Mouse (Mus musculus) midbrain, embryonic 14.5 days (tissue): ENCODE results near the gene Fam169b. TPM values are rescaled to one million over a fixed set of nuclear protein-coding genes. Genes with fewer than 3 reads are reported as not detected.
"Not testable (repeated sequence)": the region's sequence is repeated elsewhere in the genome, so short reads cannot be mapped to it uniquely, and the experiment has no call there.

Experiments
- ATAC-seq: fragments of 200-750 bp; cut with Nextera tagmentation; 2 replicates; pipeline ENCODE4 v1.8.0; 2017; ENCODE audit warnings: moderate number of reproducible peaks, moderate library complexity; ENCODE audit not compliant: low FRiP score, low TSS enrichment
- DNase-seq: peaks from one replicate; pipeline ENCODE4 v3.0.0-alpha.2; 2015
- H3K27ac ChIP-seq: fragments of 300-500 bp; sonication (generic); replicated peaks from 2 replicates; pipeline ENCODE4 v1.5.1; 2014; ENCODE audit warnings: mild to moderate bottlenecking, low read depth, low read length, moderate library complexity
- H3K27me3 ChIP-seq: fragments of 300-500 bp; sonication (generic); 2 replicates; pipeline ENCODE4 v1.6.1; 2014; ENCODE audit warnings: low read length, control low read depth, mixed read lengths; ENCODE audit not compliant: control insufficient read depth, insufficient read depth
- H3K36me3 ChIP-seq: fragments of 300-500 bp; sonication (generic); 2 replicates; pipeline ENCODE4 v1.6.1; 2014; ENCODE audit warnings: low read length, control low read depth; ENCODE audit not compliant: control insufficient read depth, insufficient read depth
- H3K4me1 ChIP-seq: fragments of 300-500 bp; sonication (generic); 2 replicates; pipeline ENCODE4 v1.6.1; 2014; ENCODE audit warnings: mild to moderate bottlenecking, antibody characterized with exemption, low read length, control low read depth; ENCODE audit not compliant: control insufficient read depth, insufficient read depth
- H3K4me2 ChIP-seq: fragments of 300-500 bp; sonication (generic); 2 replicates; pipeline ENCODE4 v1.6.1; 2014; ENCODE audit warnings: mild to moderate bottlenecking, low read length, moderate library complexity
- H3K4me3 ChIP-seq: fragments of 300-500 bp; sonication (generic); replicated peaks from 2 replicates; pipeline ENCODE4 v1.5.1; 2014; ENCODE audit warnings: low read depth, low read length
- H3K9ac ChIP-seq: fragments of 300-500 bp; sonication (generic); replicated peaks from 2 replicates; pipeline ENCODE4 v1.6.1; 2014; ENCODE audit warnings: mild to moderate bottlenecking, low read length, moderate library complexity
- H3K9me3 ChIP-seq: fragments of 300-500 bp; sonication (generic); 2 replicates; pipeline ENCODE4 v1.6.1; 2016; ENCODE audit warnings: low read length, control low read depth, mixed read lengths; ENCODE audit not compliant: control insufficient read depth
- WGBS: fragments of 180-500 bp; shearing (Covaris S2); extraction: QIAGEN DNeasy Blood & Tissue Kit; methylation state at CpG from one replicate; pipeline ENCODE4 v1.1.7; 2014; 5-methylcytosine and 5-hydroxymethylcytosine counted together
- polyA plus RNA-seq: library from polyadenylated mRNA; unstranded; fragments of >200 nt; fragmentation: Nextera tagmentation; extraction: Ambion mirVana; gene quantifications from 2 replicates; pipeline ENCODE4 v1.2.1, GENCODE M21; 2014

Fam169b gene
- polyA plus RNA-seq, 1 experiment from 2014 or later: 0.08 TPM

- ATAC-seq: no peak
- Histone ChIP-seq H3K4me3 (no peak overlapping the region), H3K27ac (no peak overlapping the region), H3K9me3 (no peaks in the 10 kb centered on the region), H3K9ac (no peak overlapping the region), H3K27me3 (0 out of 2 replicates have a peak, but pooled peaks cover 2% of the 10 kb centered on the region), H3K36me3 (no peaks in the 10 kb centered on the region), H3K4me2 (no peak overlapping the region), H3K4me1 (0 out of 2 replicates have a peak, but pooled peaks cover 4% of the 10 kb centered on the region)
- DNase-seq: no peak
- 78% methylated on average over 4 of the region's 4 CpGs for WGBS
Measured at GRCm38 (mm10) chr7:68270551-68270950, 3.1 kb upstream of the Fam169b start.

DNA sequence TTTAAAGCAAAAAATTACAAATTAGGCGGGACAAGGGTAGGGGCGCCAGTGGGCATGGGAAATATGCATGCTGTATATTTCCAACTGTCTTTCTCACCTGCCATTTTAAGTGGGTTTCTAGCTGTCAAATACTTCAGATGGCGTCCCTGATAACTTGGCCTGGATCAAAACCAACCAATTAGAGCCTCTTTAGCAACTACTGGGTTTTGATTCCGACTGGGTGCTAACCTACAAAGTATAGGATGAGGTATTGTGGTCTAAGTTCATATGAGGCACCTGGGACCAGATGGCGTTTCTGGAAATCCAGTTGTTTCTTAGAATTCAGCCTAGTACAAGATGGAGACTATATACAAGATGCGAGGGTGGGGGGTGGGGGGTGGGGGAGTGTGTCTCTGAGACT is 1.8 kb upstream of the Fam169b start:
- Histone ChIP-seq H3K9ac (no peak overlapping the region), H3K9me3 (no peaks in the 10 kb centered on the region), H3K36me3 (no peaks in the 10 kb centered on the region), H3K4me3 (no peak overlapping the region), H3K4me1 (0 out of 2 replicates have a peak, but pooled peaks cover 12% of the 10 kb centered on the region), H3K27me3 (peaks cover 5% of the 10 kb centered on the region), H3K4me2 (no peak overlapping the region), H3K27ac (no peak overlapping the region)
- ATAC-seq (no peak), DNase-seq (no peak)
- WGBS: 90% methylated on average over 6 of the region's 6 CpGs

DNA sequence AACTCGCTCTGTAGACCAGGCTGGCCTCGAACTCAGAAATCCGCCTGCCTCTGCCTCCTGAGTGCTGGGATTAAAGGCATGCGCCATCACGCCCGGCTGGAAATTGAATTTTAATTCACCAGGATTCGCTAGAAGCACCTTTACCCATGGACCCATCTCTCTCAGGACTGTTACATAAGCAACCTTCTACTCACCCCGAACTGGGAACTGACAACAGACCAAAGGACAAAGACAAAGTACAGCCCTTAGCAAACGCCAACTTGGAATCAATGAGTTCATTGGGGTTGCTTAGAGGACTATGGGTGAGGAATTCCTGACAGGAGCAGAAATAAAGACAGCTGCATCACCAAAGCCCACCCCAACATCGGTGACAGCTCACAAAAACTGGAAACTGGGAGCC is 1.0 kb upstream of the Fam169b start:
- H3K27ac ChIP-seq: no peak overlapping the region
- H3K4me1 ChIP-seq: 0 out of 2 replicates have a peak, but pooled peaks cover 8% of the 10 kb centered on the region
- H3K9me3 ChIP-seq: no peaks in the 10 kb centered on the region
- no peak overlapping the region for H3K4me2 ChIP-seq
- 86% methylated on average over 10 of the region's 10 CpGs for WGBS
- H3K36me3 ChIP-seq: no peaks in the 10 kb centered on the region
- H3K27me3 ChIP-seq: peaks cover 5% of the 10 kb centered on the region
- DNase-seq (no peak), ATAC-seq (no peak)
- no peak overlapping the region for H3K4me3 ChIP-seq
- no peak overlapping the region for H3K9ac ChIP-seq

DNA sequence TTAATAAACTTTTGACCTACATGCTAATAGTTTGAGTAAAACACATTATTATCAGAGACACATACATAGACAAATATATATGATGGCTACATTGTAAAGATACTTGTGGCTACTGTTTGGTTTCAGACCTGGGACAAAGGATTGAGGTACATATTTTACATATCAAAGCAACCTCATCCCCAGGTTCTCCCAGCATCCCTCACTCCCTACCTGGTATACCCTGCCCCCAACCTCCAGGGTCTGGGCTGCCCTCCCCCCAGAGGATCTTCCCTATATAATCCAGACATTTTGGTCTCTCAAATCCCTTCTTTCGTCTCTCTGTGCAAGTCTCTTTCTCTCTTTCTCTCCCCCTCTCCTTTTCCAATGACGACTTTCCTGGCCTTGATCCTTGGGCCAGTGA is 579 bp downstream of the Fam169b start:
- no peak for ATAC-seq
- Histone ChIP-seq H3K9me3 (no peaks in the 10 kb centered on the region), H3K4me3 (no peak overlapping the region), H3K4me2 (no peak overlapping the region), H3K9ac (no peak overlapping the region), H3K4me1 (0 out of 2 replicates have a peak, but pooled peaks cover 8% of the 10 kb centered on the region), H3K36me3 (no peaks in the 10 kb centered on the region), H3K27ac (no peak overlapping the region), H3K27me3 (peaks cover 5% of the 10 kb centered on the region)
- no peak for DNase-seq
- 55% methylated on average over 2 of the region's 2 CpGs for WGBS

GRCm38 (mm10) chr7:68274951-68275350 is 1.3 kb downstream of the Fam169b start:
- no peak for DNase-seq
- ATAC-seq: no peak
- Histone ChIP-seq H3K27me3 (peaks cover 5% of the 10 kb centered on the region), H3K4me3 (no peak overlapping the region), H3K36me3 (no peaks in the 10 kb centered on the region), H3K9ac (no peak overlapping the region), H3K9me3 (no peaks in the 10 kb centered on the region), H3K4me2 (no peak overlapping the region), H3K27ac (no peak overlapping the region), H3K4me1 (0 out of 2 replicates have a peak, but pooled peaks cover 8% of the 10 kb centered on the region)
- 75% methylated on average over 9 of the region's 9 CpGs for WGBS

- peak overlapping the region; percentile 54 for H3K4me2 ChIP-seq
- H3K27ac ChIP-seq, H3K4me1 ChIP-seq, H3K9me3 ChIP-seq, H3K36me3 ChIP-seq, DNase-seq, H3K27me3 ChIP-seq, ATAC-seq, H3K9ac ChIP-seq: not testable (repeated sequence)
- peak overlapping the region; percentile 26 for H3K4me3 ChIP-seq
- WGBS: 47% methylated on average over 9 of the region's 9 CpGs
Measured at GRCm38 (mm10) chr7:68275445-68275837, 1.8 kb downstream of the Fam169b start.

GRCm38 (mm10) chr7:68275838-68276731 is 2.4 kb downstream of the Fam169b start:
- 6% methylated on average over 36 of the region's 36 CpGs for WGBS

DNA sequence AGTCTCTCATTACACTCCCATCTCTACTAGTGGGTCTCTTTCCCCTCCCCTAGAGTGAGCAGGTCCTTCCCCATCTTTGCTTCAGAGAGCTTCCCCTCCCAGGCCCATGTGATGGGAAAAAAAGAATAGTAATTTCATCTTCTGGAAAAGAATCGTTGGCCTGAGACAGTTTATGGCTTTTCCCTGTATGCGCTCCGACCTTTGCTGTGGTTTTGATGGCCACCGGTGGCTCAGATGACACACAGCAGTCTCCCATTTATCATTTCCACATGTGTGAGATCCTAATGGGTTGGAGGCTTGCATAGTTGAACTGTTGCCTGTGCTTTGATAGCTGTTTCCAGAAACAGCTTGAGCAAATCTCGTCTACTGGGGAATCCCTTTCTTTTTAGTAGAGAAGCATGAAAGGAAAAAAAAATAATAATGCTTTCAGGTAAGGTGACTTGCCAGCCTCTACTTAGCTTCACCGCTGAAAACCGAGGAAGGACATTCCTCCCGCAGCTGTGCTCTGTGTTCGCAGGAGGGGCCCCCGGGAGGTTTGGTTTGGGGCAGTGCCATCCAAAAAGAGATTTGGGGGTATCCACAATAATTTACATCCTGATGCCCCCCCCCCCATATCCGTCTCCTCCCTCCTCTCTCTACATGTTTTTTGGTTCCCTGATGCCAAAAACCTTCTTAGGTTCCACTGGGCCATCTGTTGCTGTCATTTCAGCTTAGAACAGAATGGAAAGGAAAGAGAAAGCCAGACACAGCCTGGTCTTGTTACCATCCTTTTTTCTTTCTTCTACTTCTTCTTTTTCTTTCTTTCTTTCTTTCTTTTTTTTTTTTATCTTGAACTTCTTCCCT is 3.6 kb downstream of the Fam169b start:
- DNase-seq (no peak), ATAC-seq (no peak)
- H3K4me1 ChIP-seq: 0 out of 2 replicates have a peak, but pooled peaks cover 8% of the 10 kb centered on the region
- H3K4me2 ChIP-seq: no peak overlapping the region
- peaks cover 5% of the 10 kb centered on the region for H3K27me3 ChIP-seq
- H3K9me3 ChIP-seq: no peaks in the 10 kb centered on the region
- H3K9ac ChIP-seq: no peak overlapping the region
- H3K36me3 ChIP-seq: no peaks in the 10 kb centered on the region
- no peak overlapping the region for H3K4me3 ChIP-seq
- no peak overlapping the region for H3K27ac ChIP-seq
- WGBS: 49% methylated on average over 11 of the region's 11 CpGs

More at GRCm38 (mm10) chr7:68275838-68276731, 2.4 kb downstream of the Fam169b start:
- DNase-seq: peak; percentile 22
- peaks cover 5% of the 10 kb centered on the region for H3K27me3 ChIP-seq
- H3K4me3 ChIP-seq: peak overlapping the region; percentile 26
- peak overlapping the region; percentile 54 for H3K4me2 ChIP-seq
- H3K9ac ChIP-seq: no peak overlapping the region
- no peaks in the 10 kb centered on the region for H3K36me3 ChIP-seq
- H3K4me1 ChIP-seq: 0 out of 2 replicates have a peak, but pooled peaks cover 8% of the 10 kb centered on the region
- ATAC-seq: no peak
- no peaks in the 10 kb centered on the region for H3K9me3 ChIP-seq
- no peak overlapping the region for H3K27ac ChIP-seq
